Mouse (Mus musculus) liver, embryonic 11.5 days (tissue): ENCODE measurements around the gene Tecta. TPM values are rescaled to one million over a fixed set of nuclear protein-coding genes. Genes with fewer than 3 reads are reported as not detected.

Source experiments
- ATAC-seq: fragments of 200-750 bp; cut with Nextera tagmentation; replicated peaks from 2 replicates; pipeline ENCODE4 v1.8.0; 2017; ENCODE audit warnings: moderate number of reproducible peaks, mild to moderate bottlenecking, moderate TSS enrichment, moderate library complexity; ENCODE audit not compliant: low FRiP score
- DNase-seq: peaks from one replicate; pipeline ENCODE4 v3.0.0-alpha.2; 2017; ENCODE audit warnings: low spot score
- H3K27ac ChIP-seq: fragments of 300-500 bp; sonication (generic); 2 replicates; pipeline ENCODE4 v1.5.1; 2014; ENCODE audit warnings: mild to moderate bottlenecking, low read depth, low read length, control low read depth
- H3K27me3 ChIP-seq: fragments of 300-500 bp; sonication (generic); replicated peaks from 2 replicates; pipeline ENCODE4 v1.6.1; 2014; ENCODE audit warnings: low read length, mixed read lengths; ENCODE audit not compliant: control insufficient read depth, insufficient read depth
- H3K36me3 ChIP-seq: fragments of 300-500 bp; sonication (generic); 2 replicates; pipeline ENCODE4 v1.6.1; 2014; ENCODE audit warnings: mild to moderate bottlenecking, low read length, moderate library complexity, mixed read lengths; ENCODE audit not compliant: control insufficient read depth, insufficient read depth
- H3K4me1 ChIP-seq: fragments of 300-500 bp; sonication (generic); replicated peaks from 2 replicates; pipeline ENCODE4 v1.6.1; 2014; ENCODE audit warnings: low read length, mixed read lengths; ENCODE audit not compliant: control insufficient read depth, insufficient read depth
- H3K4me2 ChIP-seq: fragments of 300-500 bp; sonication (generic); 2 replicates; pipeline ENCODE4 v1.6.1; 2014; ENCODE audit warnings: mild to moderate bottlenecking, control low read depth, moderate library complexity
- H3K4me3 ChIP-seq: fragments of 300-500 bp; sonication (generic); 2 replicates; pipeline ENCODE4 v1.5.1; 2014; ENCODE audit warnings: low read depth, low read length, control low read depth
- H3K9ac ChIP-seq: fragments of 300-500 bp; sonication (generic); 2 replicates; pipeline ENCODE4 v1.6.1; 2014; ENCODE audit warnings: low read depth, low read length, control low read depth
- H3K9me3 ChIP-seq: fragments of 300-500 bp; sonication (generic); 2 replicates; pipeline ENCODE4 v1.6.1; 2016; ENCODE audit warnings: low read length, inconsistent platforms, mixed read lengths; ENCODE audit not compliant: control insufficient read depth
- WGBS: fragments of 180-500 bp; shearing (Covaris S2); extraction: QIAGEN DNeasy Blood & Tissue Kit; methylation state at CpG from one replicate; pipeline ENCODE4 v1.1.7; 2014; 5-methylcytosine and 5-hydroxymethylcytosine counted together
- polyA plus RNA-seq: library from polyadenylated mRNA; unstranded; fragments of >200 nt; fragmentation: Nextera tagmentation; extraction: Ambion mirVana; gene quantifications from 2 replicates; pipeline ENCODE4 v1.2.1, GENCODE M21; 2014

Gene Tecta
- polyA plus RNA-seq, 1 experiment from 2014 or later: 0.08 TPM

DNA sequence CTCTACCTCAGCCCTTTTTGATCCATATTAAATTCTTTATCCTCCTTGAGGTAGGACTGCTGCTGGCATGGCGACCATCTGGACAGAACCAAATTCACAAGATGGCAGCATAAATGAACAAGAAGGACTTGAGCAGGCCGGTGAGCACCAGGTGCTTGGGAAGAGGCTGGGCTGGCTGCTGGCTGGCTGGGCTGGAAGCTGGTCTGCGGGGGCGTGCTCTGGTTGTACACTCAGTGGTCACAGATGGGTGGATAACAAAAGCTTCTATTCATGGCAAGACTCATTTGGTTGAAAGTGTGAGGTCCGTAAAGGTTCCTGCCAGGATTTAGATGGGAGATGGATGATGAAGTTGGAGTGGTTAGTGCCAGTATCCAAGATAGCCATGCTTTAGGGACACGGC is 1.8 kb upstream of the Tecta start:
- DNase-seq: no peak
- no peak overlapping the region for H3K4me2 ChIP-seq
- H3K9ac ChIP-seq: no peak overlapping the region
- no peak overlapping the region for H3K4me3 ChIP-seq
- H3K36me3 ChIP-seq: no peaks in the 10 kb centered on the region
- no peaks in the 10 kb centered on the region for H3K9me3 ChIP-seq
- 87% methylated on average over 6 of the region's 6 CpGs for WGBS
- ATAC-seq: no peak
- H3K27ac ChIP-seq: no peak overlapping the region
- H3K4me1 ChIP-seq: no peaks in the 10 kb centered on the region
- H3K27me3 ChIP-seq: no peaks in the 10 kb centered on the region

DNA sequence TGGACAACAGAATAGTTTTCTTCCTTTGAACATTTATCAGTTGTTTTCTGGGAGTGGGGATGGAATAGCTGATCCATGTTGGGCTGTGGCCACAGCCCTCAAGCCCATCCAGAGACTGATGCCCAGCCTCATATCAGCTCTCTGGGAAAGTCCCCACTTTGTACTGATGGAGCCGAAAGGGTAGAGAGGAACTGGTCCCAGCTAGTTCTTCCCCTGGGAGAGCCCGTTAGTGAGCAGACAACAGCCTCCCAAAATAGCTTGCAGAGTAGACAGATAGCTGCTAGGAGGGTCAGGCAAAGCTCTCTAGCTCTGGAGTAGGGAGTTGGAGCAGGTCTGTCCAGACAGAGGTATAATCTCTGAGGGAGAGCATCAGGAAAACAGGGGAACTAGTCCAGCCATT is 3.6 kb downstream of the Tecta start:
- H3K4me2 ChIP-seq: no peak overlapping the region
- no peak for ATAC-seq
- H3K4me3 ChIP-seq: no peak overlapping the region
- no peaks in the 10 kb centered on the region for H3K27me3 ChIP-seq
- no peaks in the 10 kb centered on the region for H3K36me3 ChIP-seq
- H3K9ac ChIP-seq: no peak overlapping the region
- H3K27ac ChIP-seq: no peak overlapping the region
- H3K9me3 ChIP-seq: no peaks in the 10 kb centered on the region
- WGBS: 50% methylated on average over 2 of the region's 2 CpGs
- H3K4me1 ChIP-seq: no peaks in the 10 kb centered on the region
- DNase-seq: no peak

DNA sequence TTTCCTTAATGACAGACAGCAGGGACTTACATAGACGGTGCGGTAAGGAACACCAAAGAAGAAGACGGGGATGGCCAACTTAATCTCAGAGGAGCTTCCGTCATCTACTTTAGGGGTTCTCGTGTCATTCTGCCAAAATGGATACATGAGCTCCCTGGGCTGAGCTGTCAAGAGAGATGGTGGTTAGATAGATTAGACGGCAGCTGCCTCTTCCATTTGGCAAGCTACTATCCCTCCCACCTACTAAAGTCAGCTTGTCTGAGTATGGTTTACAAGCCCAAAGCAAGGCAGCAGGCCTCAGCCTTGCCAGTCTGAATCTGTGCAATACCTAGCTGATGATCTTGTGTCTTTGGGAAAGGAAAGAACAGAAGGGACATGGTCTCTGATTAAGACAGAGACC is 4.8 kb downstream of the Tecta start:
- ATAC-seq (no peak), DNase-seq (no peak)
- WGBS: 74% methylated on average over 6 of the region's 6 CpGs
- H3K9me3 ChIP-seq: no peaks in the 10 kb centered on the region
- H3K27me3 ChIP-seq: no peaks in the 10 kb centered on the region
- H3K27ac ChIP-seq: no peak overlapping the region
- no peaks in the 10 kb centered on the region for H3K36me3 ChIP-seq
- H3K9ac ChIP-seq: no peak overlapping the region
- H3K4me1 ChIP-seq: no peaks in the 10 kb centered on the region
- H3K4me2 ChIP-seq: no peak overlapping the region
- H3K4me3 ChIP-seq: no peak overlapping the region

DNA sequence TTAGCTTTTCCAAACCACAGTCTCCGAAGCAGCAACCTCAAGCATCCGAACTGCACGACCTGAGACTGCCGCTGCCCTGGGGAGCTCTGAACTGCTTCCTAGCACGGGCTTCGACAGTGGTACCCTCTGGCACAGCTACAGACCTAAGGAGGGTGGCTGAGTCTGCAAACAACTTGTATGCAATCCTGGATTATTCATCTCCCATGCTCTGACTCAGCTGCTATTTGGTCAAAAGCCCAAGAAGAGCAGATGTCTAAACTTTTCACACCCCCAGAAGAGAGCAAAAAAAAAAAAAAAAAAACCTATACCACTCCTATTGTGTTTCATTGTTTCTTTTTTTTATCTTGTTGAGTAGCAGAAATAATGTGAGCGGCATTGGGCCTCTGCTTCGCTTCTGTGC is 5.4 kb downstream of the Tecta start:
- Histone ChIP-seq H3K4me3 (no peak overlapping the region), H3K36me3 (no peaks in the 10 kb centered on the region), H3K27me3 (no peaks in the 10 kb centered on the region), H3K4me1 (no peaks in the 10 kb centered on the region), H3K9me3 (no peaks in the 10 kb centered on the region), H3K4me2 (no peak overlapping the region), H3K9ac (no peak overlapping the region), H3K27ac (no peak overlapping the region)
- ATAC-seq (no peak), DNase-seq (no peak)
- 88% methylated on average over 8 of the region's 8 CpGs for WGBS

DNA sequence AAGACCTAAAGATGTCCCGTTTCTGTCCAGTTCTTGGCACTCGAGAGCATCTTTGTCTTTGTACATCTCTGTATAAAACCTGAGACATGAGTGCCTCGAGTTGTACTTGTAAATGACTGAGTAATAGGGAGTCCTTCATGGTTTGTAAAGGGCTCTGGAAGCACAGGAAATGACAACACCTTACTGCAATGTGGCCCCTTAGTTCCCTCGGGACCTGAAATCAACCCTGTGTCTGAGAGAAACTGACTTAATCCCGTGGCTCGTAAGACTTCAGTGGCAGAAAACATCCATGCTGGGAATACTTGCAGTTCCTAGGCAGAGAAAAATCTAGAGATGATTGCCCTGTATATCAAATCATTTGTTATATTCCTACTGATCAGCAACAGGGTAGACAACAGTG is 6.8 kb downstream of the Tecta start:
- no peak overlapping the region for H3K27ac ChIP-seq
- WGBS: 61% methylated on average over 6 of the region's 6 CpGs
- H3K9ac ChIP-seq: no peak overlapping the region
- no peaks in the 10 kb centered on the region for H3K4me1 ChIP-seq
- H3K9me3 ChIP-seq: no peaks in the 10 kb centered on the region
- no peaks in the 10 kb centered on the region for H3K27me3 ChIP-seq
- no peak for ATAC-seq
- H3K36me3 ChIP-seq: no peaks in the 10 kb centered on the region
- no peak for DNase-seq
- no peak overlapping the region for H3K4me3 ChIP-seq
- no peak overlapping the region for H3K4me2 ChIP-seq

DNA sequence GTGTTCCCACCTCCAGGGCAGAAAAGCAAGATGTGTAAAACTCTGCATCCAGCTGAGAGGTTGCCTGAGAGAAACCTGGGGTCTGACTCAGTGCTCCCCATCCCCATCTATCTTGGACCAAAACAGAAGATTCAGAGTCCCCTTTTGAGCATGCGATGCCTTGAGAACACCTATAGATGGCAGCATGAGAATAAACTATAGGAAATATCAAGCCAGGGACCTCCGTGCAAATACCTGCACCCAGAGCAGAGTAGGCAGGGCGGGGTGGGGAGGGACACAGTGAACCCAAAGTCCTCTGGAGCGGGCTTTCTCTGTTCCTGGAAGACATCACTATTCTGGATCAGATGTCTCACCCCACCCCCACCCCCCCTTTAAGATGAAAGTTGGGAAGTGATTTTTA is 11.2 kb downstream of the Tecta start:
- Histone ChIP-seq H3K27me3 (peaks cover 3% of the 10 kb centered on the region; the same call in 1 of the 2 replicates), H3K9ac (no peak overlapping the region), H3K36me3 (no peaks in the 10 kb centered on the region), H3K9me3 (no peaks in the 10 kb centered on the region), H3K27ac (no peak overlapping the region), H3K4me2 (no peak overlapping the region), H3K4me1 (no peaks in the 10 kb centered on the region), H3K4me3 (no peak overlapping the region)
- DNase-seq (no peak), ATAC-seq (no peak)
- 42% methylated on average over 4 of the region's 4 CpGs for WGBS

DNA sequence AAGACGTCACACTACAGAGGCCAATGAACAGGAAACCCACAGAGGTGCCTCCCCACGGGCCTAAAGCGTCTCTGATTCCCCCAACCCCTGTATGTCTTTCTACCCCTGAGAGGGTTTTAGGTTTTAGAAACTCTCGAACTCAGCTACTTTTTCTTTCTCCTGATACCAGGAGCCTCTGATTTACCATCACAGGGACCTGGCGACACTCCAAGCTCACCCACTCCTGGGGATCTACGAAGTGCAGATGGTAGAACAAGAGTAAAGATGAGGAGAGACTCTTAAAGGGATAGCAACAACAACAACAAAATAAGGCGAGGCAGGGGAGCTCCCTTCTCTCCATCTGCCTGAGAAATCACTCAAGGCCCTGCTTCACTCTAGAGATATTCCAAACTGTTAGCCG is 12.7 kb downstream of the Tecta start:
- H3K4me2 ChIP-seq: no peak overlapping the region
- peaks cover 3% of the 10 kb centered on the region; the same call in 1 of the 2 replicates for H3K27me3 ChIP-seq
- H3K4me3 ChIP-seq: no peak overlapping the region
- no peak overlapping the region for H3K9ac ChIP-seq
- no peak overlapping the region for H3K27ac ChIP-seq
- H3K4me1 ChIP-seq: no peaks in the 10 kb centered on the region
- DNase-seq: no peak
- no peak for ATAC-seq
- no peaks in the 10 kb centered on the region for H3K9me3 ChIP-seq
- H3K36me3 ChIP-seq: no peaks in the 10 kb centered on the region
- WGBS: 65% methylated on average over 8 of the region's 8 CpGs

DNA sequence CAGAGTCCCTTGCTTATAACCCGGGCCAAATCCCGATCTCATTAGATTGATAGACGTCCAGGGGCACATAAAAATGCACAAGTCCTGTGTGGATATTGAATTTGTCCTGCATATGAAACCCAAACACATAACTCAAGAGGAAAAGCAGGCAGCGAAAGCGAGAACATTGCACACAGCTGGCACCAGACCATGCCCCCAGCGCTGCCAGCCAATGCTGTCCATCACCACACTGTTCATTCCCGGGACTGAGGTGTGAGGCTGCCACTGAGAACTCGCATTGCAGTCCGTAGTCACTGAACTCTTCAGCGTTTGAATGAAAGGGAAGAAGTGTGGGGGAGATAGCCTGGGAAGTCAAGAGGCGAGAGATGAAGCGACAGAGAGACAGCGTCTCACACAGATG is 14.1 kb downstream of the Tecta start:
- Histone ChIP-seq H3K4me1 (no peaks in the 10 kb centered on the region), H3K36me3 (no peaks in the 10 kb centered on the region), H3K9ac (no peak overlapping the region), H3K4me2 (no peak overlapping the region), H3K27me3 (peaks cover 3% of the 10 kb centered on the region; the same call in 1 of the 2 replicates), H3K27ac (no peak overlapping the region), H3K9me3 (no peaks in the 10 kb centered on the region), H3K4me3 (no peak overlapping the region)
- DNase-seq: no peak
- WGBS: 81% methylated on average over 13 of the region's 13 CpGs
- ATAC-seq: no peak

DNA sequence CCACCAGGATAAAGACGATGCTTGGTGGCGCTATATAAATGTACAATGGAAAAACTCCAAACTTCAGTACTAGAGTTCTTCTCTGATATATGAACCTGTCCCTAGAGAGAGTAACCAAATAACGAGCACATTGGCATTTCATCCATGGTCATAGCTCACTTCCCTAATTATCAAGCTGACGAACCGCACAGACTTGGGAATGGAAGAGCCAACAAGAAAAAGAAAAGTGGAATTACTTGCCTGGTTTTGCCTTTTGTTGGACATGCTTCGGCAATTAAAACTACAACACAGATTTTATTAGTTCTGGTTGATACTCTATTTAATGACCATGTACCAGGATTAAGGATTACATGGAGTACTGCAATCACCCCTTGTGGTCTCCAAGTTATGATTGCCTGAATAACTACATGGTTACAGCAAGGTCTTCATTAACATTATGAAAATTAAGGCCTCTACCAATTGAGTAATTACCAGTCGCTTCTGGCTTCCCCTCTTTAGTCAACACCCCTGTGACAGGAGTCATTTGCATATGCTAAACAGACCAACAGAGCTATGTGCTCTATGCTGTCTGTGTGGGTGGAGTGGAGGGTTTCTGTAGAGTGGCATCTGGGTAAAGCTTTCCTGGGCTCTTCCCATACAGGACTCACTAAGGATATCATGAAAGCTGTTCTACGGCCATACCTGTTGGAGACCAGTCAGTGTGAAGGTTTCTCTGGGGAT is 16.9 kb downstream of the Tecta start:
- Histone ChIP-seq H3K9ac (no peak overlapping the region), H3K4me3 (no peak overlapping the region), H3K9me3 (no peaks in the 10 kb centered on the region), H3K4me1 (no peaks in the 10 kb centered on the region), H3K4me2 (no peak overlapping the region), H3K36me3 (no peaks in the 10 kb centered on the region), H3K27ac (no peak overlapping the region), H3K27me3 (peaks cover 3% of the 10 kb centered on the region; the same call in 1 of the 2 replicates)
- DNase-seq: no peak
- no peak for ATAC-seq
- WGBS: 81% methylated on average over 8 of the region's 8 CpGs
